Mouse (Mus musculus): ENCODE data around the gene Hnmt.
"Not testable (repeated sequence)": the region's sequence is repeated elsewhere in the genome, so short reads cannot be mapped to it uniquely, and the experiment has no call there.

The Hnmt gene

DNA sequence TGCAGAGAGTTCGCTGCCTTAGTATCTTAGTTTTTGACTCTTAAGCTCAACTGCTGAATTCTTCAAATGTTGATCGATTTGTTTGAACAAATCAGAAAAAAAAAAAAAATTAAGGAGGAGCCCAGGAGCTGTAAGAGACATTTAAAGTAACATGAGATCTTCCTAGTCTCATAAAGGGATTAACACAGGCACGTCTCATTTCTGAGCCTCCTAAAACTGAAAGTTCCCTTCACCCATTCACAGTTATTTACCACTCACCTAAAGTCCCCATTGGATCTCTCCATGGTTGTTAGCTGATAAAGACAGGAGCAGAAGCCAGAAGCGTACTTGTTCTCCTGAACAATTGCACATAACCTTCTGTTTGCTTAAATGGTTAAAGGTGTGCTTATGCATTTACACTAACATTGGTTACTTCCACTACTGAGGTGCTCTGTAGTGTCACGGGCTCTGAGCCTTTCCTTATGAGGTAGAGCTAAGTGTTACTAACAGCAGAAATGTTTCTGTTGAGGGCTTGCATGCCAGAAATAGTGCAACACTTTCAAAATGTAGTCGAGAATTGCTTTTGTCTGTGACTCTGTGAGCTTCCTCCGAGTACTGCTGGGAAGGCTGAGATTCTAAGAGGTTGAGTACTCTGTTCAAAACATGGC is at the start of gene Hnmt:
Gene Hnmt, minus strand, starts transcription at position 51 of the 647 bp plus-strand sequence.
- DNase-seq (ENCODE audit: low read depth): no peak

DNA sequence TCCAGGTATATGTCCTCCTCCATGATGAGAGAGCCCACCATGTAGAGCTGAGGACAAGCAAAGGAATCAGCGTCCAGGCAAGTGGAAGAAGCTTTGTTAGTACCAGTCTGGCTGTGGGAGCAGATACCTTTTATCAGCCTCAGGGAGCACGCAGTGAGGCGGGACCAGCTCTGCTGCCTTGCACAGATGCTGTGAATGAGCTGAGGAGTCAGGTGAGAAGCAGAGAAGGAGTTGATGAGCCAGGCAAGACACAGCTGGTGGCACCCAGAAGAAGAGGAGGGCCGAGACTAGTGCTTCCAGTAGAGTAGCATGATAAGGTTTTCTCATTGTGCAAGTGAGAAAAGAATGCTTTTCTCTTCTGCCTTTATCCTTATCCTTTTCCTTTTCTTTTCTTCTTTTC is 47.3 kb upstream of the Hnmt start, which contains the start of gene Tbpl2:
Gene Tbpl2, minus strand, starts transcription at position 101 of the 400 bp plus-strand sequence.
- DNase-seq (ENCODE audit: low read depth): no peak

DNA sequence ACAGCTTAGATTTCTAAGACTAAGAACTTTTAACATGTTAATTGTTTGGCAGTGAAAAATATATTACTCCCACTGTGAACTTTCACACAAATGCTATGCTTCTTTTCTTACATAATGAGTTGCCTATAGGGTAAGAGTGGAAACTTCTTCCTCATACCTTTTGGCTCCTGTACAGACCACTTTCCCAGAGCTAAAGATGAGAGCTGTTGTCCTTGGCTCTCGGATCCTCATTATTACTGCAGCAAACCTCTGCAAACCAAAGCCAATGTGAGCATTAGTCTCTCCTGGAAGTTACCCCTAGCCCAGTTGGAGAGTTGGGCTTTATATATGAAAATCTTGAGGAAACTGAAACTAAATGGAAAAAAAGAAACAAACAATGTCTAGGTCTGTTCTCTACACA is 41.7 kb upstream of the Hnmt start:
- no peak for DNase-seq (ENCODE audit: low read depth)

DNA sequence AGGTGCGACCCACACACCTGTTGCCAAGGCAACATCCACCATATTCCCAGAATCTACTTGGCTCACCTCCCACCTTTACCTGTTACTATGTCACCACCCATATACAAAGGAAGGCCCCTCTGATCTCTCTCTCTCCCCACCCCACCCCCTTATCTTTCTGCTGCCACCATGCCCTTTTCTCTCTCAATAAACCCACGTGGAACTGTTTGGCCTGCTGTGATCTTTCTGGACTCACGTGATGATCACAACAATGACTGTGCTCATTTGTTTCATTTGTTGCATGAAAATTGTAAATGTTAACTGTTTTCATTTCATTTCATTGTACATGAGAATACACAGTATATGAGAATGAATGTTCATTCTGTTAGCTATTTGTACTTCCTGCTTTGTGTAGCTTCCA is 1.3 kb upstream of the Hnmt start:
- DNase-seq (ENCODE audit: low read depth): no peak

DNA sequence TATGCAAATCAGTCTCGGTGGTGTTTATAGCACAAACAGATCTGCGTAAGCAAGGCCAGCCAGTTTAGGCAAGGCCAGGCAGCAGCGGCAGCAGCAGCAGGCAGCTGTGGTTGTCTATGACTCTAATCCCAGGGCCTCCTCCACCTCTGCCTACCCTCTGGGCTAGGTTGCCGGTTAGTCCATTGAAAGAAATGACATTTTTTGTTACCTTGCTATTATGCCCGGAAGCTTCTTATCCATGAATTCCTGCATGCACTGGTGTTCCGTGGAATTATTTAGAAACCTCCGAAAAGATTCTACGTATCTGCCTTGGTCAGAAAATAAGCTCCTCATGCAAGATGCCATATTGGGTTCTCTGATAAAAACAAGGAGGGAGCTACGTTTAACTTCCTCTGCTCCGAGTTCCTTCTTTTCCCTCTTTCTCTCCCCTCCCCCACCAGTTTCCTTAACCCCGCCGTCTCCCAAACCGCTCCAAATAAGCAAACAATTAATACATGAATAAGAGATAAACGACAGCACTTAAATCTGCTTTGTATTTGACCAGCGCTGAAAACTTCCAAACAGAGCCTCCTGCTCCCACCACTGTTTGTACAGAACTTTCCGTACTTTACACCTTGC is 605 bp downstream of the Hnmt start:
- no peak for DNase-seq (ENCODE audit: low read depth)

DNA sequence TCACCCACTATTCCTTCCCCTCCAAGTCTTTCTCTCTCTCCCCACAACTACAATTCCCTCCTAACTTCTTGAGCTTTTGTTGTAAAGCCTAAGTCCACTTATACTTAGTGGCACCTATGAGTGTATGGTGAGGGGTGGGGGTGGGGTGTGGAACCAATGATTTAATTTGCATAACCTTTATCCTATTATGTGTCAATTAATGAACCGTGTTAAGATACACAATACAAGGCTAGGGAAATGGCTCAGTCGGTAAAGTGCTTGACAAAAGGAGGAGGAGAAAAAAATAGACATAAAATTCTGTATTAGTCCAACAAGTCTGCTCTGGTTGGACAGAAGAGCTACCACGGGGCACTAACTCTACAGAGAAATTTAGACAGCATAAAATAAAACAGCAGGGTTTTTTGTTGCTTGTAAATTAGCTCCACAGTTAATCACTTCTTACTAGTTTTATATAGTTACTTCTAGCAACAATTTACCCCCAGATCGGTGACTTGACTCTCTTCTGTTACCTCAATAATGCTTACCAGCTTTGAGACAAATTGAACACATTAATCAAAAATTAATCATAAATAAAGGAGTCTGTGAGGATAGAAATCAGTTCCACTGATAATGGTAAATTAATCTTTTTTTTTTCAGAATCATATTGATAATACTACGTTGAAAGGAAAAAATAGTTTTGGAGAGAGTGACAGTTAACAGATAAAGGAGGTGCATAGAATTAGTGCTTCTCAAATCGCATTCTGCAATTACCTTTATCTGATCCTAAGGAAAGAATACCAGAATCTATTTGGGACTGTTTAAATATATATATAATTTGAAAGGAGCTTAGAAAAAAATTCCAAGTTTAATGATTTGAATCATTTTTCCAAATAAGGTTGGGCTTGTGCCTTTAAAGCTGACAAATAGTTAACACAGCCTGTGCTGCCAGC is 1.4 kb downstream of the Hnmt start:
- DNase-seq (ENCODE audit: low read depth): no peak

DNA sequence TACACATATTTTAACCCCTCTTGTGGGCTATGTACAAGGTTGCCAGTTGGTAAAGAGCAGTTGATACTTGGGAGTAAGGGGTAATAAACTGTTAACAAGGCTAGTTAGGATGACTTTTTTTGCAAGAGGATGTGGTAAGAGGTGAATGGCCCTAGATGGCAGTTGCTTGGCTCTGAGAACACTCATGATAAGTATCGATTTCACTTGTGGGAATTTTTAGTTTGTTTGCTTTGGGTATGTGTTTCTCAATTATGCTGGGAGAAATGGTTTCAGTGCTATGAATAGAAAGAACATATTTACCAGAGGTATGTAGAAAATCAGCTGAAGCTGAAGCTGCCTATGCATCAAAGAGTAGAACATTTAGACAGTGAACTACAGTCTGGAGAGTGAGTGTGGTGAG is 6.3 kb downstream of the Hnmt start:
- DNase-seq (ENCODE audit: low read depth): no peak

DNA sequence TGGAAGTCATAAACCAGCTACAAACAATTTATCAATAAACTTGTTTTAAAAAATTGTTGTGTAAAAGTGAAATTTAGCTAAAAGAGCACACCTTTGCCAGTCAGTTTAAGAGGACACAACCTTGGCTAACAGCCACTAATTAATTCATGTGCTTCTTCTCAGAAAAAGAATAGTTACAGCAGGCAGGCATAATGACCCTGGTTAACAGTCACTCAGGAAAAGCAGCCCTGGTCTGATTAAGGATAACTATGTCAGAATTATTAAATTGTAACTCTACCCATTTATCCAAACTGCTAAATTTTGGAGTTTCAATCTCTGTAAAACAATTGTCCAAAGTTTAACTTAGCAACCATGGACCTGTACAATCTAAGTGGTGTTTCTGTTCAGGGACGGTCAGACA is 8.7 kb downstream of the Hnmt start:
- no peak for DNase-seq (ENCODE audit: low read depth)

DNA sequence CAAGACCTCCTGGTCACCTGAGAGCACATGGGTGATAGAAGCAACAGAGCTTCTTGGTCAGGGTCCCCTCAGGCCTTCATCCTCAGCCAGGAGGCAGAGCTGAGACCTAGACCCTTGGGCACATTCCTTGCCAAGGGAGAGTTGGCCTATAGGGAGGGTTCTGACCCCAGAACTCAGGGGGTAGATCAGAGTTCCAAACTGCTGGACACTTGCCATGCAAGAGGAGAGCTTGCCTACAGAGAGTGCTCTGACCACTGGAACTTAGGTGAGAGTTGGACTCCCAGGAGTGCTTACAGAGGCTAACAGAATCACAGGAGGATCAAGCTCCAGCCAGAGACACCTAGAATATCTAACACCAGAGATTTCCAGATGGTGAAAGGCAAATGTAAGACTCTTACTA is 29.8 kb downstream of the Hnmt start:
- DNase-seq (ENCODE audit: low read depth): not testable (repeated sequence)

DNA sequence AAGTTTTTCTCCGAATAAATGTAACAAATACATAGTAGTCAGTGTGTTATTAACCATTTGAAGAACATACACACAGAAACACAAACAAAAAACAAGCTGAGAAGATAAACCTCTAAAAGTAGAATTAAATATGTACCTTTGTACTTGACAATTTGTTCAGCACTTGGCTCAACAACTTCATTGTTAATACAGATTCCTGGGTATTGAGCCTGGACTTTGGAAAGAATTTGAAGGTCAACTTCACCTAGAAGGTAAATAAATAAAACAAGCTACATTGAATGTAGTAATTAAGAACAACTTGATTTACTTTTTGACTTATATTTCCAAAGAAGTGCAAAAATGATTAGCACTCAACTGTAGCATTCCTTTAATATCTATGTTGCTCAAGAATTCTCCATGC is 30.2 kb downstream of the Hnmt start:
- no peak for DNase-seq (ENCODE audit: low read depth)

DNA sequence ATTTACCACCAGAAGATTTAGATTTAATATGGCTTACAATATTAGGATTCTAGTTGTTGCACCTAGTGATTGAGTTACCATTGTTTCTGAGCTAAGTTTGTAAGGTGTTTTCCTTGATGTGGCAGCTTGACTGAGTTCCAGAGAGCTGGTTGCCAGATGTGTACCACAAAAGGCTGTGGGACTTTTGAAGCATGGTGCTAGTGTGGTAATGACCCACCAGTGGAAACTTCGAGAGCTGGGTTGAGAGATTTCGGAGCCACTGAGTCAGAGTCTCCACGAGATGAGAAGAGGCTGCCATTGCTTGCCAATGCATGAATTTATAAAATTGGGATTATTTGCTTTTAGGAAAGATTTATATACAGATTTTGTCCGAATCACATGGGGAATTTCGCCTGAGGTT is 34.2 kb downstream of the Hnmt start:
- no peak for DNase-seq (ENCODE audit: low read depth)

DNA sequence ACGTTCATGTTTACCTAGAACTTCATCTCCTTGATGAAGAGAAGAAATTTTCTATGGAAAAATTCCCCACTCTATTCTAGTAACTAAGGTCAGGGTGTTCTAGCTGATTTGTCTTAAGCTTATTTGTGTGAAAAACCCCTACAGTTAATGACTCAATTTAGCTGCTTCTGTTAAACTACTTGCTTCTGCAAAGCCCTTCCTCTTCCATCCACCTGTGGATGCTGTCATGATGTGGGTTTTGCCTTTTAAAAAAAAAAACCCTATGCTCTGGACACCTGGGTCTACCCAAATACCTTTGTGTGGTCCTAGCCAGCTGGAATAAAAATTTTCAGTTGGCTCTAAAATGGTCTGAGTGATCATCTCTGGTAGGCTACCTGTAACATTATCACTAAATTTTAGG is 49.9 kb downstream of the Hnmt start:
- no peak for DNase-seq (ENCODE audit: low read depth)

DNA sequence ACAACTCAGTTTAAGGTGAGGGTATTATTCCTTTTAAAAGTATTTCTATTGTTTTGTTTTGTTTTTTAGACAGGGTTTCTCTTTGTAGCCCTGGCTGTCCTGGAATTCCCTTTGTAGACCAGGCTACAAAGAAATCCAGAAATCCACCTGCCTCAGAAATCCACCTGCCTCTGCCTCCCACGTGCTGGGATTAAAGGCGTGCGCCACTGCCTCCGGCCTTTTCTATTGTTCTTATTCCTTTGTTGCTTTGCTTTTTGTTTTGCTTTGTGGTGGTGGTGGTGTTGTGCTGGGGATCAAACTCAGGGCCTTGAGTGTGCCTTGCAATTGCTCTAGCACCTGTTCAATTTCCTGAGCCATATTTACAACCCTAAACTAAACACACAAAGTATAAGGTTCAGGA is 50.4 kb downstream of the Hnmt start:
- DNase-seq (ENCODE audit: low read depth): no peak

DNA sequence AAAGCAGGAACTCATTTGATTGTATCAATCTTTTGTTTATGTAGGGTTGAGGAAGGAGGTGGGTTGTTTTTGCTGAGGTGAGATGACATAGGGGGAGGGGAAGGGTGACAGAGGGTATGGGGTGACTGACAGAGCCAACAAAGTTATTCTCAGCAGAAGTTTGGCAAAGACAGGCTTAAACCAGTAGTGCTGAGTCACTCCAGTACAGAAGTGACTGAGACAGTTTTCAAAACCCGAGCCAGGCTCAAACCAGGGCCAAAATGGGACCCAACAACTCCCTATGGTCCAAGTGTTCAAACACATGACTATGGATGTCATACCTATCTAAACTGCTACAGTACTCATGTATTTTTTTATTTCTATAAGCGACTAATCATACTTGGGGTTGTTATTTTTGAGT is 52.4 kb downstream of the Hnmt start:
- DNase-seq (ENCODE audit: low read depth): no peak

DNA sequence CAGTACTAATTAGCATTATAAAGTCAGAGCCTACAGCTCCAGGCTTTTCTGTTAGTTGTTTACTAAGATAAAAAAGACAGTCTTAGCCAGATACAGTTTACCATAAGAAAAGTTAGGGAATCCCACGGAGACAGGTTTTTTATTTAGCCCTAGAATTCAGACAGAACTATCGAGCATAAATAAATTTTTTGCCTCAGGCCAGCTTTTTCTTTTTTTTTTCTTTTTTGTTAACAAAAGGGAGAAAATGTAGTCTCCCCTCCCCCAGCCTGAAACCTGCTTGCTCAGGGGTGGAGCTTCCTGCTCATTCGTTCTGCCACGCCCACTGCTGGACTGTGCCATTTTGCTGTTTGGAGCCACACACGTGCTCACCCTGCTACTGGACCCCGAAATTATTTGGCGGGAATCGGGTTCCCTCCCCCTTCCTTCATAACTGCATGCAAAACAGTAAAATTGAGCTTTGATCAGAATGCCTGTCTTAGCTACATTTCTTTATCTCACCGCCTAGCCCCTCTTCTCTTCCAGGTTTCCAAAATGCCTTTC is 59.1 kb downstream of the Hnmt start:
- not testable (repeated sequence) for DNase-seq (ENCODE audit: low read depth)

DNA sequence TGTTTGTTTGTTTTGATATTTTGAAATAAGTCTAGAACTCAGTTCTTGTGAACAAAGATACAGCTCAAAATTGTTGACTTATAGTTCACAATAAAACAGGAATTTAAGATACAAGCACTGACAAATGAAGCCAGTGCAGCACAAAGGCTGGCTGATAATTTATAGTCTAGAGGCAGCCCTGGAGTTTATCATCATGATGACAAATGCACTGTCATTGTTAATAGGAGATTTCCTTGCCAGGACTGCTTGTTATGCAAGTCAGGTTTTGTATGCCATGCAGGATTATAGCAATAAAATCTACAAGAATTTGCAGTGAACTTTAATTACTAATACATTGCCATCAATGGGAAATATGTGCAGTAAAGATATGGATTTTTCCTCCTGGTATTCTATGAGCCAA is 61.9 kb downstream of the Hnmt start:
- DNase-seq (ENCODE audit: low read depth): no peak

DNA sequence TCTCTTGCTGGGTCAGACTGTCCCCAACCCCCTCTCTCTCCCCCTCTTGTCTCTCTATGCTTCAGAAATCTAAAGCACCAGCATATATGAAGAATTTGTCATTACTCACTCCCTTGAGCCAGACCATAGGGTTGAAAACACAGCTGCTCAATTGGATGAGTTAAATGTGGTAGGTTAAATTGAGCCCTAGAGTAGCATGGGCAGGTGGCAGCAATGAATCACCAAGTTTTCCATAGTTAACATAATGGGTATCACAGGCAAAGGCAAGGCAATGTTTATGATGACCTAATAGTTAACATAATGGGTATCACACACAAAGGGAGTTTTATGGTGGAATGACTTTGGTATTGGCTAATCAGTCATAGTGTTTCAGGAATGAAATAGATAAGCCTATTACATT is 65.9 kb downstream of the Hnmt start:
- DNase-seq (ENCODE audit: low read depth): no peak

DNA sequence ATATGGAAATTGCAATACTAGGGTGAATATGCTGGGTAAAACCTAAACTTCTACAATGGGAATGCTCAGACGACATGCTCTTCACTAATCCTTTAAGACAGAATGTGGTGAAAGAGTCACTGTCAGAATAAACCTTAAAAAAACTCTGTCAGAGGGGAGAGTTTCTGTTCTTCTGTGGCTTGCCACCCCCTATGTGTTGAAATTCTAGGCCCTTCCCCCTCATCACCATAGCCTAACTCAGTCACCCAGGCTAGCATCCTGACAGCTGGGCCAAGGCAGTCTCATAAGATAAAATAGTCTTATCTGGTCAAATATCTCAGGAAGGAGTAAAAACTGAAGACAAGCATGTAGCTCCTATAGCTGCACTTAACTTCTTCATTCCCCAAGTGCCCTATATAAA is 66.3 kb downstream of the Hnmt start:
- no peak for DNase-seq (ENCODE audit: low read depth)

DNA sequence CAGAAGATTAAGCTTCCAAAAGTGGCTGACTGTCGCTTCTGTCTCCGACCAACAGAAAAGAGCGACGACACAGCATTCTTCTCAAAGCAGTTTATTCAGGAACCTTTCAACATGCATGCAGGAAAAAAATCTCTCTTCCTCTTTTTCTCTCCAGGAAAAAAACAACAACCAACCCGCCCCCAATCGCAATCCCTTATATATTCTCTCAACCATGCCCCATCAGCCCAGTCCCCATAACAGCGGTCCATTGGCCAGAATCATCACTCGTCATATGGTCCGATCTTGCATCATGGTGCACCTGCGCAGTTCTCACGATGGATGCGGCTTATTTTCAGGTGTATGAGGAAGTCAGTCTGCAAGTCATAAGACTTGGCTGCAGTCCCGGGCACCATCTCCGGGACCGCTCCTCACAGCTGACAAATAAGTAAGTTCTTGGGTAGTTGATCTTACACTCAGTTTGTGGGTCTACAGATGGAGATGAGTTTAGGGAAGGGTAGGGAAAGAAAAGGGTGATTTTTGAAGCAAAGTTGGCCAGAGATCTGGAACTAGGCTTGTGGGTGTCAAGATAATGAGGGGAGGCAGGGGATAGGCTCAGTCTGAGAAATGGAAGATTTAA is 88.4 kb downstream of the Hnmt start:
- DNase-seq (ENCODE audit: low read depth): not testable (repeated sequence)
